Mouse (Mus musculus) 3T3-L1 (cell line): ENCODE measurements around the gene Zswim3.
A peak's percentile ranks its signal among the peaks of the same experiment; 100 is the strongest.

Source experiments
- DNase-seq: peaks from one replicate; pipeline ENCODE4 v3.0.0-alpha.2; 2015; ENCODE audit warnings: low read depth, low spot score

Gene Zswim3

DNA sequence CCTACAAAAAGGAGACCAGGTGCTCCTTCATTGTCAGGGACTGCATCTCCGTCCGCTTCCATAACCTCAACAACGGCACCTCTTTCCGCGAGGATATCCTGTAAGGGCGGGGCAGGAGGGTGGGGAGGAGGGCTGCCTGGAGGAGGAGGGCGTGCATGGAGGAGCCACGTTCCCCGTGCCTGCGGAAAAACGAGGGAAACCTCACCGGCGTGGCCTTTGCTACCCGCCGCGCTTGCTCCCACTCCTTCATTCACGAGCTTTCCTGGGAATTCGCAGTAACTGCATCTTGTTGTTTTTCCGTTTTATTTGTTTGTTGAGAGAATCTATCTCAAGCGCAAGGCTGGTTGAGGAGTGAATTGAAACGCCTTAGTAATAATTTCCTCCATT is 427 bp downstream of the Zswim3 start:
- DNase-seq = no peak

DNA sequence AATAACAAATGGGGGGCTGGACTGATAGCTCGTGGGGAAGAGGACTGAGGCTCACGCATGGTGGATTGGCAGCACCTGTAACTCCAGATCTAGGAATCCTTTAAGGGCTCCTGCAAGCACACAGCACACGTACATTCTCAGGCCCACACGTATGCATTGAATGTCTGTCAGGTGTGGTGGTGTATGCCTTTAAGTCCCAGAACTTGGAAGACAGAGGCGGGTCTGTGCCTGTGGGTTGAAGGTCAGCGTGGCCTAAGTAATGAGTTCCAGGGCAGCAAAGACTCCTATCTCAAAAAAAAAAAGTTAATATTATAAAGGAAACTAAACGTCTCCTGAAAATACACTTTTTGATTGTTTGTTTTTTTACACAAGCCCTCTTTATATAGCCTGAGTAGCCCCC is 1.7 kb downstream of the Zswim3 start:
- DNase-seq = no peak

DNA sequence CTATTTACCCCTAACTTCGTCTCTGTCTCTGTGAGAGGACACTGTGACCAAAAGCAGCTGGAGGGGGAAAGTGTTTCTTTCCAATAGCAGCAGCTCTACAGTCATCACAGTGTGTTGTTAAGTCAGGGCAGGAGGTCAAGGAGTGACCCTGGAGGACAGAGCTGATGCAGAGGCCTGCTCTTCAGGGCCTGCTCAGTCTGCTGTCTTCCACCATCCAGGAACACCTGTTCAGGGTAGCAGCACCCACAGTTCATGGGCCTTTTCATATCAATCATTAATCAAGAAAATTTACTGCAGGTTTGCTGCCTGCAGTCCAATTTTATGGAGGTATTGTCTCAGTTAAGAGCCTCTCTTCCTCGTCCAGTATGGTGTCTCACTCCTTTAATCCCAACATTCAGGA is 8.7 kb downstream of the Zswim3 start:
- no peak for DNase-seq

DNA sequence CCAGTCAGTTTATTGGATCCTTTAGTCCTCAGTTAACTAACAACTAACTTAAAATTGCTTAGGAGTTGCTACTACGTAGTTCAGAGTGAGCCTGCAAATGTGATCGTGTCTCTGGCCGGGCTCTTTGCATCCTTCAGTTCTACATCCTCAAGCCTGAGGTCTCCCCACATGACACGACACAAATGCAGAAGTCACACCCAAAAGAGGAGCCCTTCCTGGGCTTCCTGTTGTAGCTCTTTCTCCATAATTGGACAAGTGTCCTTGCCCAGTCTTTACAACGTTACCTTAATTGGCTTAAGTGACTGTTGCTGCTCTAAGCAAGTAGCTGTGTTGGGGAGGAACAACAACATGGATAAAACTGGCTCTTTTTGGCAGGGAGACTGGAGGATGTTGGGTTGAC is 10.4 kb downstream of the Zswim3 start:
- no peak for DNase-seq

DNA sequence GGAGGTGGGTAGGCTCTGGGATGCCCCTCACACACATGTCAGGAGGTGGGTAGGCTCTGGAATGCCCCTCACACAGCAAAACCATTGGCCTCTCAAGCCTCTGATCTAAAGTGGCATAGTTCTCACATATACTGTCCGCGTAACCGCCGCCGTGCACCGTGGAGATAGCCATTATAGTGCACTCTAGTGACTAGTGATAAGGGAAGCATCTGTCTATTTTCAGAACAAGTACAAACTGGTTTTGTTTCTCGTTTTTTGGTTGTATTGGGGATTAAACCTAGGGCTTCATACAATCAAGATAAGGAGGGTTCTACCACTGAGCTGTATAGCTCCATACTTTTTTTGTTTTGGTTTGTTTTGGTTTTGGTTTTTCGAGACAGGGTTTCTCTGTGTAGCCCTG is 10.9 kb downstream of the Zswim3 start:
- no peak for DNase-seq

DNA sequence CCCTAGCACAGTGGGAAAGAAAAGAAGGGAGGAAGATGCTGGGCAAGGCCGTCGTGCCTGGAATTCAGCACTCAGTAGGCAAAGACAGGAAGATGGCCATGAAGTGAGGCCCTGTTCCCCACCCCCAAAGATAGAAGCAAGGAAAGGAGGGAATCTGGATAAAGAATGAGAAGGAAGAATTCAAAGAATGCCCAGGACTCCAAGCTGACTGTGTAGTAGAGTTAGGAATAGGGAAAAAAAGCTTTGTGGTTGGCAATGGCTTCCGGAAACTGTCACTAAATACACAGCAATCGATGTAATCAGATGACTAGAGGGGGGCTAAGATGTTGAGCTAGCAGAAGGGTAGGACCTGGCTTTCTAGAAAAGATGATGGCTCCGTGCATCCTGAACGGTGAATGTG is 12.3 kb downstream of the Zswim3 start:
- DNase-seq = peak; percentile 32

DNA sequence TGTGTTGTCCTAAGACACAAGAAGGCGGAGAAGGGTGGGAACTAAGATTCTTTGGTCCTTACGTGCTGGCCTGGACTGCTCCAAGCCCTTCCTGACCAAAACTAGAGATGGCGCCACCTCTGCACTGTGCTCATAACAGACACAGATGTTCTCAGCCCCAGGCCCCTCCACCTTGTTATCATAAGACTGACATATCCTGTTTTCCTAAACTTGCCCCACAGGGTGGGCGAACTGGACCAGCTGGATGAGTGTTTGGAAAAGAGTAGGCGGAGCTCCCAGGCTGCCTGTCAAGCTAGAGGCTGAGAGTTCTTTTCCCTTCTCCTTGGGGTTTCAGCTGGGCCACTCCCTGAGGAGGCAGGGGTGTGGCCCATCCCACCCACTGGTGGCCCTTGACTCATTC is 12.8 kb downstream of the Zswim3 start:
- peak; percentile 55 for DNase-seq

DNA sequence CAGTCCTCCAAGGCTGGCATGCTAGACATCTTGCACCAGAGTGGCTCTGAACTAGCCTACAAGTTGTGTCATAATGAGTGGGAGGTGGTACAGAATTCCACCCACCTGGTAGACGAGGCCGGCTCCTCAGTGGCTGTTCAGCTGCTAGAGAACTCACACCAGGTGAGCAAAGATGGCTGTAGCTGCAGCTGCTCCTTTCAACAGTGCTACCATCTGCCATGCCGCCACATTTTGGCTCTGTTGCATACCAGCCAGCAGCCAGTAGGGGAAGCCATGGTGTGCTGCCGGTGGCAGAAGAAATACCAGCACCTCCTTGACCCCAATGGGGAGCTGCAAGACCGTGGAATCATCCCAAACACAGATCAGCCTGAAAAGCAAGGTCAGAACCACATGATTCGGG is 16.2 kb downstream of the Zswim3 start:
- DNase-seq = no peak

DNA sequence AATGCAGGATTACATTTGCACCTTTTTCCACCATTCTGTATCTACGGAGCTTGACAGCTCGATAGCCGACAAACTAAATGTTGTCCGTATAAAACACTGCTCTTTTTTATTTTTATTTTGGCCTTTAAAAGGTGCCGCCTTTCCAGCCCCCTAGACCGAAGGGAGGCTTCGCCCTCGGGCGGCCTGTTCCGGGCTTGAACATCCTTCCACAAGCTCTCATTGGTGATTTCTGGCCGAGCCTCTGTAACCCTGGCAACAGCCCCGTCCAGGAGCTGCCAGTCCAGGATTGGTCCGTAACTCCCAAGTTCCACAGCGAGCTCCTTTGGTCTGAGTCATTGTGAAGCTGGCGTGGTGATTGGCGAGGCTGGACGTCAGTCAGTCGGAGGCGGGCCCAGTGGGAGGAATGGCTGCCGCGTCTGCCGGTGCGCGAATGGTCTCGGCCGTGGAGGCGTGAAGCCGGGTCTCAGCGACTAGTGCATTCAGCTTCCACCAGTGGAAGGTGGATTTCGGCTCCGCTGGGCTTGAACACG is 17.8 kb downstream of the Zswim3 start, which contains the start of gene Zswim1:
Gene Zswim1, plus strand, starts transcription at position 51 of the 530 bp plus-strand sequence.
- peak; percentile 100 for DNase-seq

DNA sequence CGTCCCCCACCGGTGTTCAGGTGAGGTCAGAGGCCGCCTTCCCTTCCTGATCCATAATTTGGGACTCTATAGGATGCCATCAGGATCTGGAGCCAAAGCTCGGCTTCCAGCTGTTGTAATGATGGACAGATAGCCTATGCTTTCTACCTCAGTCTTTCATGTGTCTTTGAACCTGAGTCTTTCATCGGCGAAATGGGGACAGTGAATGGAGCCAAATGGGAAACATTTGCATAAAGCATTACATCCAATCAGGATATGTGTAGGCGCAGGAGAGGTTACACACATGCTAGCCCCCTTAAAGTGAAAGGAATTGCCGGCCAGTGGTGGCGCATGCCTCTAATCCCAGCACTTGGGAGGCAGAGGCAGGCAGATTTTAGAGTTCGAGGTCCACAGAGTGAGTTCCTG is 18.3 kb downstream of the Zswim3 start:
- peak; percentile 81 for DNase-seq

DNA sequence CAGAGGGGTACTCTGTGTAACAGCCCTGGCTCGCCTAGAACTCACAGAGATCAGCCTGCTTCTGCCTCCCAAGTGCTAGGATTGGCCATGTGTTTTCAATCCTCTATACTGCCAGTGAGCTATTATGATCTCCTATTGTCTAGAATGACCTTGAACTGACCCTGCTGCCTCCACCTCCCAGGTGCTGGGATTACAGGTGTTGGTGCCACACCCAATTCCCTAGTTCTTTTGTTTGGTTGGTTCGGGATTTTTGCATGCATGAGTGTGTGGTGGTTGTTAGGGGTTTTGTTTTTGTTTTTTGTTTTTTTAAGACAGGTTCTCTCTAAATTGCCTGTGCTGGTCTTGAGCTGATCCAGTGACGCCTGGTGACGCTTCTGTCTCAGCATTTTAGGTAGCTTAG is 19.1 kb downstream of the Zswim3 start:
- DNase-seq = no peak

DNA sequence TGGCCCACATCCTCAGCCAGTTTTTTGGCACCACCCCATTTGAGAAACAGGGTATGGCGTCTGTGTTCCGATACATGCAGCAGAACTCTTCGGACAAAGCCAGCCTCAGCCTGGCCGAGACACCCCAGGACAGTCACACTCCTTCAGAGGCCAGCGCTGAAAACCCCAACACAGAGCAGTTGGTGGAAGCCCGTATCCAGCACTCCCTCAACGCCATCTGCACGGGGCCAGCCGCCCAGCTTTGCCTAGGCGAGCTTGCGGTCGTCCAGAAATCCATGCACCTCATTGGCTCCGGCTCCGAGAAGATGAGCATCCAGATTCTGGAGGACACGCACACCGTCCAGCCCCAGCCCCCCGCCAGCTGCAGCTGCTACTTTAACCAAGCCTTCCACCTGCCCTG is 20.6 kb downstream of the Zswim3 start:
- no peak for DNase-seq

DNA sequence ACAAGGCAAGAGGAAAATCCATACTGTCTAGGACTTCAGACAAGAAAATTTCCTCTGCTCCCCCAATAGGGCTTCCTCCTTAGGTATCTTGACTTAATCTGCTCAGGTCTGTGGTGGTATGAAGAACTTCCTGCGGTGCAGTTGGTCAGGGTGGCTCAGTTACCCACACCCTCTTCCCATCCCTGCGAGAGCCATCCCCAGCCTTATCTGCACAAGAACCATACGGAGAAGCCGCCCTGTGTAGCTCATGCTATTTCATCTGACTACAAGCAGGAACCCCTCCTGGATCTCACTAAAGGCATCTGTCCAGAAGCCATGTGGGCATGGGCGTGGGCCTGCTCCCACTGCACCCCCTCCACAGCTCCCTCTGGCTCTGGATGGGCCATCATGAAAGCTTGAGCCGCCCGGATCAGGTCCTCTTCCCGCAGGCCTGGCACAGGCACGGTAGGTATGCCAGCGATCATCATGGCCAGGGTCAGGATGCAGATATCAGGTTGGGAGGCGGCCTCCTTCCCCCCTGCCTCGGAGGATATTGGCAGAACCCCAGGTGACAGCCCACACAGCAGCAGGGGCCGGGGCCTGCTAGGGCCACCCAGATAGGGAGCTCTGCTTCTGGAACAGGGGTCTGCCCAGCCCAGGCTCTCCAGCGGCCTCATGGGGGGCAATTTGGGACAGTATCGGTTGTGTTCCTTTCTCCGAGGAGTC is 22.4 kb downstream of the Zswim3 start:
- no peak for DNase-seq

DNA sequence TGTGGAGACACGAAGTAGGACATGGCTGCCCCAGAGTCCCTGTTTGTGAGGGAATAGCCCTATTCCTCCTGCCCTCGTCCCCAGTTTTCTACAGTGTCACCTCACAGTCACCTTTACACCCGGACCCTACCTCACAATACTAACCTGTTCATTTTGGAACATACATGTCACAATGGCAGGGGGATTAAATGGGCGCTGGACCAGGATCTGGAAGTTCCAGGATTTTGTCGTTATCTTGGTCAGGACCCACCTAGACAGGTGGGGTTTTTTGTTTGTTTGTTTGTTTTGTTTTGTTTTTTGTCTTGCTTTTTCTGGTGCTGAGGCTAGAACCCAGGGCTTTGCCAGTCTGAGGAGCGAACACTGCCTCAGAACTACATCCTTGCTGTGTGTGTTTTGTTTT is 23.5 kb downstream of the Zswim3 start, which contains the start of gene Spata25:
Gene Spata25, minus strand, starts transcription at position 101 of the 400 bp plus-strand sequence.
- DNase-seq = no peak

DNA sequence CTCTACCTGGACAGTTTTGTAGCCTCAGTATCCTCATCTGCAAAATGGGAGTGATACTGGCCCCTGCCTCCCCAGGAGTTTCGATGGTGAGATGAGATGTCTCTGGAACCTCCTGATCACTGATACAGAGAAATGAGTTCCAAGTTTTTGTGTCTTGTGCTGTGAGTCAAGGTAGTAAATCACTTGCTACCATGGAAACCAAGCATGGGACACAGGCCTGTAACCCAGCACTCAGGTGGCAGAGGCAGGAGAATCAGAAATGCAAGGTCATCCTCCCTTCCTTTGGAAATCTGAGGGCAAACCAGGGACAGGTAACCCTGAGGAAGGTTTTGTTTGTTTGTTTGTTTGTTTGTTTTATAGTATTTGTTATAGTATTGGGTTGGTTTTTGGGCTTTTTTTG is 24.2 kb downstream of the Zswim3 start:
- DNase-seq = peak; percentile 44

DNA sequence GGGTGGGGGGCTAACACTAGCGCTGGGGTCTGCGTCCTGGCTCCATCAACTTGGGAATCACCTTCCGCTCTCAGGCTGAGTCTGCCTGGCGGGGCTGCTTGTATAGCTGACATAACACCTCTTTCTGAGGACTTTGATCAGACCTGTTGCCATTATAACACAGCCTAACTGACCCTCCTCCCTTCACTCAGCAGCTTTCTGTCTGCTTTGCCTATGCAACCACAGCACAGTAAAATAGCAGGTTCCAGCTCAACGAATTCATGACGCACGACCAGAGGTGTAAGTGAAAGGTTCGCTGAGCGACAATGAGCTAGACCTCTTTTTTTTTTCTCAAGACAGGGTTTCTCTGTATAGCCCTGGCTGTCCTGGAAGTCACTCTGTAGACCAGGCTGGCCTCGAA is 26.1 kb downstream of the Zswim3 start:
- no peak for DNase-seq

DNA sequence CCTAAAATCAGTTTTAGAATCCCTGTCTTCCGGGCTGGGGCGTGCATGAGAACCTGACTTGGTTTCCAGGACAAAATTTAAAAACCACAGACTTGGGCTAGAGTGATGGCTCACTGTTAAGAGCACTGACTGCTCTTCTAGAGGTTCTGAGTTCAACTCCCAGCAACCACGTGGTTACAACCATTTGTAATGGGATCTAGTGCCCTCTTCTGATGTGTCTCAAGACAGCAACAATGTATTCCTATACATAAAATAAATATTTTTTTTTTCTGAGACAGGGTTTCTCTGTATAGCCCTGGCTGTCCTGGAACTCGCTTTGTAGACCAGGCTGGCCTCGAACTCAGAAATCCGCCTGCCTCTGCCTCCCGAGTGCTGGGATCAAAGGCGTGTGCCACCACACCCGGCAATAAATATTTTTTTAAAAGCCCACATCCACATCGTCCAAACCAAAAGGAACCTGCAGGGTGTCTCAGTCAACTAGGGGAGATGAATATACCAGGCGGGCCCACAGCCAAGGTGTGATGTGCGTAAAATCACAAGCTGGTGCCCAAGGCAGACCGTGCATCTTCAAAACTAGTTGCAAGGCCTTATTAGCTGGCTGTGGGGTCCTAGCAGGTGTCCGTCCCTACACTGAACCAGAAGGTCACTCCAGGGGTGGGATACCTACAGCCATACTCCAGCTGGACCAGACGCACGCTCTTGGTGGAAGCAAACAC is 27.3 kb downstream of the Zswim3 start:
- peak; percentile 55 for DNase-seq

DNA sequence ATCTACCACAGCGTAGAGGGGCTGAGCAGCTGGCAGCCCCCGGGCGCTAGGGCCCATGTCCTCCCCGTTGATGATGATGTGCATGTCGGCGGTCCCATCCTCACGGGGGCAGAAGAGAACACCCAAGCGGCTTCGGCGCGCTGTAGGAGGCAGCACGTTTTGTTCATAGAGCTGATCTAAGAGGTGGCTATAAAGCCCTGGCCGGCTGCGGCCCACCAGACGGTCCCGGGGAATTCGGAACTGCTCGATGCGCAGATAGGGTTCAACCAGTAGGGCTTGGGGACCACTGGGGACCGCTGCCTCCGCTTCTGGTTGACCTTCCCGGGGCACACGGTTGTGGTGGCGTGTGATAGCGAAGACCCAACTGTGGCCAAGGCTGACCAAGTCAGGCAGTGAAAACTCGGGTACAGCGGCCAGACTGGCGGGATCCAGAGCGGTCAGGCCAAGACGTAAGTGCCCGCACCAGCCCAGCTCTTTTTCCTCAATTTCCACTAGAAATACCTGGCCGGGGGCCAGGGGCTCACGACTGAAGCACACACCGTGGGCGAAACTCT is 27.9 kb downstream of the Zswim3 start, which contains the start of gene Ctsa:
Gene Ctsa, plus strand, starts transcription at position 126 of the 554 bp plus-strand sequence.
- DNase-seq = peak; percentile 90

DNA sequence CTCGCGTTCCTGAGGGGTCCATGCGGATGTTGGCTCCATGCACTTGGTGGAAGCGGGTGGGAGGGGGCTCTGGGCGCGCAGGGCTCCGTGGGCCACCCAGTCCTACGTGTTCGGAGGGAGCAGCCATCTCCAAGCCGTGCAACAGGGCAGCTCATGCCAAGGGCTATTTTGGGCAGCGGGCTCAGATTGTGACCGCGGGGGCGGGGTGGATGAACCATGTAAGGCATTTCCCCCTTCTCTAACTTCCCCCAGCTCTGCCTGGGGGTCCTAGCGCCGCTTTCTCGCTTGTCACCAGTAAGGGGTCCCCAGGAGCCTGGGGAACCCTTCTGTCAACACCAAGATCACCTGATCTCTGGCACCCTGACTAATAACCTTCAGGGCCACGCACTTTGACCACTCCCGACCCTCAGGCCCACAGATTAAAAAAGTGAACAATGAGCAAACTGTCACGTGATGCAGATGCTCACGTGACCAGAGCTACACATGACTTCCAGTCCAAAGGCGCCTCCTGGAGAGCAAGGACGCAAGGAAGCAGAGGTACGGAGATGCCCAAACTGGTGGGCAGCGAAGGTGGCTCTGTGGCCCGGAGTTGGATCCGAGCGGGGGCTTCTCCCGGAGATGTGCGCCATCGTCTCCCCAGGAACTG is 28.5 kb downstream of the Zswim3 start, which contains the start of gene Neurl2:
Gene Neurl2, minus strand, starts transcription at position 143 of the 646 bp plus-strand sequence.
- DNase-seq = peak; percentile 98

DNA sequence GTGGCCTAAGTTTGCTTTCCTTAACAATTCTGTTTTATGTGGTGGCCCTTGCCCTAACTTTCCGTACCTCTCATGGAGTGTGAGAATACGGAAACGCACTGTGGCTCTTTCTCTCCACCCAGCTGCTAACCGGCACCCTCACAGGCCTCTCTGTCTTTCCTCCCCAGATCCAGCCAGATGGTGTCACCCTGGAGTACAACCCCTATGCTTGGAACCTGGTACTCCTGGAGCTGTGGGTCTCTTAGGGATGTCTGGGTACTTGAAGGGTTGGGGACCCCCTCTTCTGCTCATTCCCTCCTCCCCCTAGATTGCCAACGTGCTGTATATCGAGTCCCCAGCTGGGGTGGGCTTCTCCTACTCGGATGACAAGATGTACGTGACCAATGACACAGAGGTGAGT is 29.6 kb downstream of the Zswim3 start:
- DNase-seq = peak; percentile 72

DNA sequence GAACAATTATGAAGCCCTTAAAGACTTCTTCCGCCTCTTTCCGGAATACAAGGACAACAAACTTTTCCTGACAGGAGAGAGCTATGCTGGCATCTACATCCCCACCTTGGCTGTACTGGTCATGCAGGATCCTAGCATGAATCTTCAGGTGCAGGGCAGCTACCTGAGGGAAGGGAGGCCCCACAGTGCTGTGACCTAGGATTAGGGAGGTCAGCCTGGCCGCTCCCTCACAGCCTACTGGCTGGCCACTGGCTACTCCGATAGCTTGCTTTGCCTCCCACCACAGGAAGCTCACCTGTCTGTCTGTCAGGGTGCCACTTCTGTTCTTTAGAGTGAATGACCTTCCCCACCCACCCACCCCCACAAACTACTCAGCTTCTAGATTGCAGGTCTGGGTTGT is 30.3 kb downstream of the Zswim3 start:
- DNase-seq = no peak

DNA sequence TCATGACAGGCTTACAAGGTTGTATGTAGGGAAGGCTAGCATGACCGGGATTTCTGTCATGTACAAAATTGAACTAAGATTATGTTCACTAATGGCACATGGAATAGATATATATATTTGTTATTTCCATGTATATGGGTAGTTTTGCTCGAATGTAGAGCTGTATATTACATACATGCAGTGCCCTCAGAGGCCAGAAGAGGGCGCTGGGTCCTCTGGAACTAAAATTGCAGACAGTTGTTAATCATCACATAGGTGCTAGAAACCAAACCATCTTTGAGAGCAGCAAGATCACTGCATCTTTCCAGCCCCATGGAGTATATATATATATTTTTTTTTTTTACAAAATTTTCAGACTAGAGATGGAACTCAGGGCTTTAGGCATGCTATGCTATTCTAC is 40.9 kb downstream of the Zswim3 start:
- DNase-seq = peak; percentile 36
